Mouse (Mus musculus) C2C12 (cell line): ENCODE measurements around the gene Ifngr2. TPM values are rescaled to one million over a fixed set of nuclear protein-coding genes. Genes with fewer than 3 reads are reported as not detected.
"Not testable (repeated sequence)": the region's sequence is repeated elsewhere in the genome, so short reads cannot be mapped to it uniquely, and the experiment has no call there.

Experiments
- H3K27me3 ChIP-seq: one replicate; pipeline ENCODE4 v1.6.1; 2011; ENCODE audit not compliant: control insufficient read depth, insufficient read depth, insufficient read length
- H3K36me3 ChIP-seq: one replicate; pipeline ENCODE4 v1.6.1; 2011; ENCODE audit not compliant: control insufficient read depth, insufficient read depth
- H3K4me3 ChIP-seq: one replicate; pipeline ENCODE4 v1.5.1; 2011; ENCODE audit warnings: mild to moderate bottlenecking, control low read depth; ENCODE audit not compliant: poor library complexity, insufficient read depth, severe bottlenecking
- H3K79me2 ChIP-seq: one replicate; pipeline ENCODE4 v1.6.1; 2011; ENCODE audit not compliant: control insufficient read depth, insufficient read depth
- H3K79me3 ChIP-seq: one replicate; pipeline ENCODE4 v1.6.1; 2011; ENCODE audit warnings: low read depth, control low read depth
- H3ac ChIP-seq: one replicate; pipeline ENCODE3; 2011; ENCODE audit warnings: low read depth; ENCODE audit not compliant: control insufficient read depth, insufficient read length
- CEBPB ChIP-seq: IDR thresholded peaks from one replicate; pipeline ENCODE4 v1.6.1; 2011; ENCODE audit warnings: low read depth, mild to moderate bottlenecking, control low read depth, moderate library complexity
- CTCF ChIP-seq: IDR thresholded peaks from one replicate; pipeline ENCODE4 v1.5.1; 2011; ENCODE audit not compliant: control insufficient read depth, insufficient read depth, insufficient read length
- FOSL1 ChIP-seq: IDR thresholded peaks from one replicate; pipeline ENCODE4 v1.8.0; 2011; ENCODE audit warnings: mild to moderate bottlenecking, low read length; ENCODE audit not compliant: poor library complexity, insufficient read depth, severe bottlenecking
- MAX ChIP-seq: IDR thresholded peaks from one replicate; pipeline ENCODE4 v1.6.1; 2011; ENCODE audit warnings: mild to moderate bottlenecking, control low read depth
- MYOD1 ChIP-seq: IDR thresholded peaks from one replicate; pipeline ENCODE4 v1.6.1; 2011; ENCODE audit warnings: low read depth; ENCODE audit not compliant: control insufficient read depth, insufficient read length
- MYOG ChIP-seq: IDR thresholded peaks from one replicate; pipeline ENCODE4 v1.6.1; 2011; ENCODE audit not compliant: control insufficient read depth, insufficient read length; ENCODE audit errors: extremely low read depth
- USF1 ChIP-seq: IDR thresholded peaks from one replicate; pipeline ENCODE4 v1.6.1; 2011; ENCODE audit warnings: low read depth, mild to moderate bottlenecking, control low read depth, moderate library complexity
- polyA plus RNA-seq: library from polyadenylated mRNA; unstranded; fragments of >200 nt; fragmentation: generic; extraction: Trizol; gene quantifications from one replicate; pipeline ENCODE4 v1.2.1, GENCODE M21; 2012; ENCODE audit warnings: missing spikeins

Ifngr2 gene
- polyA plus RNA-seq, 1 experiment = 9.1 TPM

DNA sequence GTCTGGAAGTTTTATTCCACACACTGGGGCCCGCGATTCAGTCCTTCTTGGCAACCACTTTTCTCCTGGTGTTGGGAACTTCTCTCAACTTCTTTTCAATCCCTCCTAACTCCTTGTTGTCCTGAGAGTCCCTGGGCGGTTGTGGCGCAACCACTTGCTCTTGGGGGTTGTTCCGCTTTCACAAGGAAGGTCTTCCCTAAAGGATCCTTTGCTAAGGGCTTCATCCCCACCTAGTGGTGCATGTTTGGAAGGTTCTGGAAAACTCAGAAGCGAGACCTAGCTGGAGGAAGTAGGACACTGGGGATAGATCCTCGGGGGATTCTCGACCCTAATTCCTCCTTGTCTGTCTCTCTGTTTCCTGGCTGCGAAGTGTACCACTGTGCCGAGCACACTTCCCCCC, 19.8 kb upstream of the Ifngr2 start:
- TF ChIP-seq MYOG (no peak), MAX (no peak), CTCF (no peak), FOSL1 (no peak), CEBPB (no peak), MYOD1 (no peak), USF1 (no peak)
- no peak overlapping the region for H3ac ChIP-seq

DNA sequence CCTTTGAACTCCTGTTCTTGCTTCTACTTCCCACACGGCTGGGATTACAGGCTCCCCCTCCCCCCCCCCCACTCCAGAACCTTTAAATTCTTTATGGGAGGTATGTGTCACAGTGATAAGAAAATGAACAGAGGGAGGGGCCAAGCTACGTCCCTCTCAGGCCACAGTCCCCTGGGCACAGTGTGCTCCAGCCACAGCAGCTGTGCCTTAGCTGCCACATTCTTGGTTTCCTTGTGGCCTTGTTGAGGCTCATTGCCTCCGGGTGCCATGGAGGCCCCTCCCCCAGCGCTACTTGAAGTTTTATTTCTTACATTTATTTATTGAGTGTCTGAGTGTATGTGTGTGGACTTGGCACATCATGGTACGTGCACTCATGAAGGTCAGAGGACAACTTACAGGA, 19.4 kb upstream of the Ifngr2 start:
- H3K27me3 ChIP-seq = no peaks in the 10 kb centered on the region
- no peak overlapping the region for H3K4me3 ChIP-seq
- no peaks in the 10 kb centered on the region for H3K36me3 ChIP-seq
- no peak overlapping the region for H3ac ChIP-seq
- no peaks in the 10 kb centered on the region for H3K79me2 ChIP-seq
- H3K79me3 ChIP-seq = no peaks in the 10 kb centered on the region
- TF ChIP-seq CEBPB (no peak), MYOG (no peak), MAX (no peak), MYOD1 (peak; percentile 76)

More for the DNA sequence above, 19.8 kb upstream of the Ifngr2 start:
- Histone ChIP-seq H3K36me3 (no peaks in the 10 kb centered on the region), H3K79me3 (no peaks in the 10 kb centered on the region), H3K4me3 (no peak overlapping the region), H3K27me3 (no peaks in the 10 kb centered on the region), H3K79me2 (no peaks in the 10 kb centered on the region)

GRCm38 (mm10) chr16:91528578-91528977, 18.3 kb upstream of the Ifngr2 start:
- H3K79me3 ChIP-seq = no peaks in the 10 kb centered on the region
- no peaks in the 10 kb centered on the region for H3K27me3 ChIP-seq
- H3ac ChIP-seq = no peak overlapping the region
- no peaks in the 10 kb centered on the region for H3K36me3 ChIP-seq
- H3K4me3 ChIP-seq = no peak overlapping the region
- no peaks in the 10 kb centered on the region for H3K79me2 ChIP-seq
- TF ChIP-seq USF1 = no peak
- TF ChIP-seq MYOD1 = no peak
- TF ChIP-seq MAX = no peak
- no peak for TF ChIP-seq FOSL1
- TF ChIP-seq CTCF = no peak
- TF ChIP-seq MYOG = no peak
- TF ChIP-seq CEBPB = no peak

DNA sequence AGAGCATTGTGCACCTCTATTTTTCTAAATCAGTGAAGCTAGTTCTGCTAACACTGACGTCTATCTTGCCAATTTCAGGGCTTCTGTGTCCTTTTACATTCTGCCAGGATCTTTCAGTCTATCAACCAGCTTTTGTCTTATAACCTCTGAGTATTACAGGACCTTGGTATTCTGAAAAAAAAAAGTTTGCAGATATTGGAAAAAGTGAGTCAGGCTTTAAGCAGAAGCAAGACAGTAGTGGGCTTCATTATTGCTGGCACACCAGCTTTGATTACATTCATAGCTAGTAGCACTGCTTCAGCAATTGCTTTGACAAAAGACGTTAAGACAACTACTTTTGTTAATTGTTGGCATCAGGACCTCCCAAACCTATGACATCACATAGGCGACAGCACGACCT, 16.0 kb upstream of the Ifngr2 start:
- not testable (repeated sequence) for H3K79me2 ChIP-seq, H3K79me3 ChIP-seq, H3ac ChIP-seq

GRCm38 (mm10) chr16:91531856-91532255, 15.0 kb upstream of the Ifngr2 start:
- Histone ChIP-seq H3K79me3 (no peaks in the 10 kb centered on the region), H3K27me3 (no peaks in the 10 kb centered on the region), H3K4me3 (no peak overlapping the region), H3ac (no peak overlapping the region), H3K36me3 (no peaks in the 10 kb centered on the region), H3K79me2 (no peaks in the 10 kb centered on the region)
- no peak for TF ChIP-seq MYOD1
- TF ChIP-seq MYOG = no peak
- no peak for TF ChIP-seq CTCF

More for the DNA sequence above, 16.0 kb upstream of the Ifngr2 start:
- not testable (repeated sequence) for H3K36me3 ChIP-seq, H3K27me3 ChIP-seq, H3K4me3 ChIP-seq

- TF ChIP-seq MAX = no peak
- no peak for TF ChIP-seq CTCF
- TF ChIP-seq CEBPB = no peak
- TF ChIP-seq USF1 = no peak
- no peak for TF ChIP-seq MYOG
- TF ChIP-seq FOSL1 = no peak
- no peak for TF ChIP-seq MYOD1
- Histone ChIP-seq H3K79me2 (no peaks in the 10 kb centered on the region), H3K36me3 (no peaks in the 10 kb centered on the region), H3K79me3 (no peaks in the 10 kb centered on the region), H3ac (no peak overlapping the region), H3K4me3 (no peak overlapping the region), H3K27me3 (no peaks in the 10 kb centered on the region)
Measured at GRCm38 (mm10) chr16:91532429-91532828, 14.4 kb upstream of the Ifngr2 start.
